ENCODE assay signal across 20 mouse cellular contexts in the genomic region with DNA sequence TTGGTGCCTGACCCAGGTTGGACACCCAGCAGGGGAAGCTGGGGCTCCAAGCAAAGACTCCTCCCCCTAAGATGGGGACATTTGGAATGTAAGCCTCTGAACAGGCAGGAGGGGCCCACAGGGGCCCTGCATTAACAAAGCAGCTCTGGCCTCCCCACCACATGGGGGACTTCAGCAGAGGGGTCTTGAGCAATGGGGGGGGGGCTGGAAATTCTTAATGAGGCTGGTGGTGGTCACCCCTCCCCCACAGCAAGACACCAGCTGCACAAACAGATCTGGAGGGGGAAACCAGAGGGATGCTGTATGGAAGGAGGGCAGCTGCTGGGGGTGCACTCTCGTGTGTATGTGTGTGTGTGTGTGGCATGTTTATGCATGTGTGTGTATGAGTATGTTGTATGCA. TPM values are rescaled to one million over a fixed set of nuclear protein-coding genes. Genes with fewer than 3 reads are reported as not detected.
DNase-seq lines count a peak whose midpoint lies in the region; ATAC-seq and TF ChIP-seq lines count a peak whose summit lies in the region.
"Had no signal": no experiment of that assay in that cellular context is flagged by ENCODE, and none has a peak within 500 bp of the region (broad histone marks: within the 10 kb centered on the region; RNA-seq: fewer than 3 reads in every experiment).

No protein-coding gene starts in this region.

- no peak for TF ChIP-seq CTCF in brain, embryonic 14.5 days (IDR thresholded peaks at IDR 0.05; ENCODE audit: borderline replicate concordance, extremely low read depth, insufficient read depth, insufficient read length)
- no peak for TF ChIP-seq CTCF in forebrain, postnatal 0 days (IDR thresholded peaks at IDR 0.05; ENCODE audit: low read depth)
- no peak for TF ChIP-seq CTCF in kidney, adult 2 months (conservative IDR thresholded peaks at IDR 0.05; ENCODE audit: insufficient read depth, insufficient read length, low read depth, low read length)

- peaks cover 43% of the 10 kb centered on the region for H3K4me1 ChIP-seq in forebrain, postnatal 0 days (ENCODE audit: insufficient read depth)
- peaks cover 31% of the 10 kb centered on the region for H3K4me1 ChIP-seq in midbrain, embryonic 16.5 days (ENCODE audit: control insufficient read depth, insufficient read depth, low read length)
- peaks cover 4% of the 10 kb centered on the region; the same call in 1 of the 2 replicates for H3K4me1 ChIP-seq in kidney, adult 2 months (ENCODE audit: control insufficient read depth, insufficient read depth, low read length)

- peak overlapping the region; percentile 37 for H3K27ac ChIP-seq in forebrain, postnatal 0 days (ENCODE audit: low read depth, low read length)
- 0 out of 2 replicates have a peak overlapping the region, but pooled peaks have one; percentile 26 for H3K27ac ChIP-seq in midbrain, embryonic 16.5 days (ENCODE audit: low read length)
- no peak overlapping the region for H3K27ac ChIP-seq in kidney, adult 2 months (ENCODE audit: insufficient read depth, low read depth, low read length)
- H3K27ac ChIP-seq: heart, embryonic 13.5 days; hindbrain, embryonic 15.5 days; macrophage had no signal

- no peak for TF ChIP-seq POLR2A in brain, embryonic 14.5 days (IDR thresholded peaks at IDR 0.05; ENCODE audit: borderline replicate concordance, extremely low read depth, insufficient read depth, insufficient read length, poor library complexity, severe bottlenecking)
- no peak for TF ChIP-seq POLR2A in kidney, adult 2 months (IDR thresholded peaks at IDR 0.05; ENCODE audit: low read depth, low read length)

- no peak overlapping the region for H3K4me2 ChIP-seq in forebrain, postnatal 0 days (ENCODE audit: low read depth)
- no peak overlapping the region for H3K4me2 ChIP-seq in midbrain, embryonic 16.5 days (ENCODE audit: low read length)
- H3K4me2 ChIP-seq: heart, embryonic 13.5 days; hindbrain, embryonic 15.5 days had no signal

- ATAC-seq in forebrain, postnatal 0 days, result no peak
- no peak for ATAC-seq in midbrain, embryonic 16.5 days

- WGBS in forebrain, postnatal 0 days, result 22% methylated on average over 1 of the region's 1 CpGs
- WGBS in midbrain, embryonic 16.5 days, result 7% methylated on average over 1 of the region's 1 CpGs
- WGBS in kidney, adult 2 months, result 50% methylated on average over 1 of the region's 1 CpGs

- no peaks in the 10 kb centered on the region for H3K9me3 ChIP-seq in forebrain, postnatal 0 days (ENCODE audit: low read length)
- no peaks in the 10 kb centered on the region for H3K9me3 ChIP-seq in midbrain, embryonic 16.5 days (replicated peaks; ENCODE audit: control insufficient read depth, low read length, poor library complexity, severe bottlenecking)
- H3K9me3 ChIP-seq: heart, embryonic 13.5 days; hindbrain, embryonic 15.5 days had no signal

- peak; percentile 42 for DNase-seq in embryo, embryonic 10.5 days (ENCODE audit: low spot score)
- no peak for DNase-seq in embryo, embryonic 10 days (ENCODE audit: low spot score)
- DNase-seq in brain, embryonic 14.5 days (ENCODE audit: low read depth), result peak; percentile 85
- DNase-seq in forebrain, postnatal 0 days, result no peak
- no peak for DNase-seq in kidney, adult 2 months
- DNase-seq in frontal cortex, postnatal 25 days (ENCODE audit: low spot score in 2 of 2), result no peak
- DNase-seq in urinary bladder, postnatal 25 days (ENCODE audit: low spot score), result no peak
- DNase-seq: adrenal gland, adult 8-10 months; gastrocnemius, postnatal 10 days; right cerebral cortex, postnatal 25 days had no signal

- no peak overlapping the region for H3K4me3 ChIP-seq in forebrain, postnatal 0 days (ENCODE audit: low read depth, low read length)
- no peak overlapping the region for H3K4me3 ChIP-seq in midbrain, embryonic 16.5 days (ENCODE audit: low read depth, low read length)
- no peak overlapping the region for H3K4me3 ChIP-seq in kidney, adult 2 months (ENCODE audit: insufficient read depth, low read depth, low read length)
- H3K4me3 ChIP-seq: heart, embryonic 13.5 days; hindbrain, embryonic 15.5 days had no signal

- no peaks in the 10 kb centered on the region for H3K36me3 ChIP-seq in forebrain, postnatal 0 days (ENCODE audit: insufficient read depth)
- no peaks in the 10 kb centered on the region for H3K36me3 ChIP-seq in midbrain, embryonic 16.5 days (ENCODE audit: control insufficient read depth, insufficient read depth, low read length)
- no peaks in the 10 kb centered on the region for H3K36me3 ChIP-seq in kidney, adult 2 months (ENCODE audit: control insufficient read depth, insufficient read depth, low read length)
- H3K36me3 ChIP-seq: heart, embryonic 13.5 days; hindbrain, embryonic 15.5 days had no signal

- no peaks in the 10 kb centered on the region for H3K27me3 ChIP-seq in forebrain, postnatal 0 days (ENCODE audit: insufficient read depth, low read length)
- H3K27me3 ChIP-seq in midbrain, embryonic 16.5 days (ENCODE audit: control insufficient read depth, insufficient read depth, low read depth, low read length), result no peaks in the 10 kb centered on the region
- H3K27me3 ChIP-seq in kidney, adult 2 months (replicated peaks; ENCODE audit: control insufficient read depth, insufficient read depth, low read length), result no peaks in the 10 kb centered on the region
- H3K27me3 ChIP-seq: hindbrain, embryonic 15.5 days had no signal

- H3K9ac ChIP-seq in forebrain, postnatal 0 days, result no peak overlapping the region
- H3K9ac ChIP-seq in midbrain, embryonic 16.5 days (ENCODE audit: low read depth, low read length), result no peak overlapping the region
- H3K9ac ChIP-seq: heart, embryonic 13.5 days; hindbrain, embryonic 15.5 days had no signal

RNA-seq across cellular contexts. Expression of gene Gm26897, which starts 55.2 kb away (rescaled TPM):
- not detected in 2 replicates for polyA plus RNA-seq in brain, embryonic 14.5 days (2012; rRNA removed)
- not detected in 2 replicates for total RNA-seq in forebrain, postnatal 0 days (2014; rRNA removed)
- polyA plus RNA-seq in forebrain, postnatal 0 days (2015; fragmentation: Nextera tagmentation; extraction: Ambion mirVana), result not detected in 2 replicates
- polyA plus RNA-seq in midbrain, embryonic 16.5 days (2015; fragmentation: Nextera tagmentation; extraction: Ambion mirVana), result not detected in 2 replicates
- polyA plus RNA-seq in kidney, adult 2 months (2012; rRNA removed), result not detected in 2 replicates
- total RNA-seq: adrenal gland, adult 8-10 months; gastrocnemius, postnatal 10 days; layer of hippocampus, postnatal 25 days; neutrophil, adult 5-6 weeks had no signal
- polyA plus RNA-seq: heart, embryonic 13.5 days; hindbrain, embryonic 15.5 days; kidney, embryonic 16.5 days; limb, embryonic 11.5 days; liver, embryonic 16.5 days; macrophage; urinary bladder, adult 2 months had no signal

Comparison
In these comparisons a context has a peak if more than half of its experiments do, and no peak if none do; other contexts are left out.
1. DNase-seq: peak in embryo, embryonic 10.5 days (single experiment) and brain, embryonic 14.5 days (single experiment); none in embryo, embryonic 10 days (single experiment), forebrain, postnatal 0 days (single experiment), kidney, adult 2 months (single experiment), frontal cortex, postnatal 25 days (0 of 2) and urinary bladder, postnatal 25 days (single experiment).